Mouse (Mus musculus) intestine, embryonic 16.5 days (tissue): ENCODE results near the gene Carmil2. TPM values are rescaled to one million over a fixed set of nuclear protein-coding genes. Genes with fewer than 3 reads are reported as not detected.

Source experiments
- ATAC-seq: fragments of 200-750 bp; cut with Nextera tagmentation; 2 replicates; pipeline ENCODE4 v1.8.0; 2017; ENCODE audit warnings: moderate TSS enrichment, moderate library complexity
- H3K27ac ChIP-seq: fragments of 300-500 bp; sonication (generic); 2 replicates; pipeline ENCODE4 v1.5.1; 2014; ENCODE audit warnings: mild to moderate bottlenecking, low read length
- H3K27me3 ChIP-seq: fragments of 300-500 bp; sonication (generic); replicated peaks from 2 replicates; pipeline ENCODE4 v1.6.1; 2014; ENCODE audit warnings: low read length, control low read depth, mixed read lengths; ENCODE audit not compliant: control insufficient read depth, insufficient read depth
- H3K36me3 ChIP-seq: fragments of 300-500 bp; sonication (generic); 2 replicates; pipeline ENCODE4 v1.6.1; 2014; ENCODE audit warnings: low read length, control low read depth; ENCODE audit not compliant: control insufficient read depth, insufficient read depth
- H3K4me1 ChIP-seq: fragments of 300-500 bp; sonication (generic); 2 replicates; pipeline ENCODE4 v1.6.1; 2014; ENCODE audit warnings: low read length, control low read depth, mixed read lengths; ENCODE audit not compliant: control insufficient read depth, insufficient read depth
- H3K4me2 ChIP-seq: fragments of 300-500 bp; sonication (generic); 2 replicates; pipeline ENCODE4 v1.6.1; 2014; ENCODE audit warnings: low read depth, low read length, control low read depth
- H3K4me3 ChIP-seq: fragments of 300-500 bp; sonication (generic); 2 replicates; pipeline ENCODE4 v1.5.1; 2014; ENCODE audit warnings: mild to moderate bottlenecking, low read length
- H3K9ac ChIP-seq: fragments of 300-500 bp; sonication (generic); 2 replicates; pipeline ENCODE4 v1.6.1; 2014; ENCODE audit warnings: low read depth, low read length
- H3K9me3 ChIP-seq: fragments of 300-500 bp; sonication (generic); 2 replicates; pipeline ENCODE4 v1.6.1; 2016; ENCODE audit warnings: low read length, control low read depth; ENCODE audit not compliant: control insufficient read depth
- WGBS: fragments of 180-500 bp; shearing (Covaris S2); extraction: QIAGEN DNeasy Blood & Tissue Kit; methylation state at CpG from one replicate; pipeline ENCODE4 v1.1.7; 2014; 5-methylcytosine and 5-hydroxymethylcytosine counted together
- polyA plus RNA-seq: library from polyadenylated mRNA; unstranded; fragments of >200 nt; fragmentation: Nextera tagmentation; extraction: Ambion mirVana; gene quantifications from 2 replicates; pipeline ENCODE4 v1.2.1, GENCODE M21; 2015

The Carmil2 gene
- polyA plus RNA-seq, 1 experiment from 2014 or later, result 0.79 TPM

DNA sequence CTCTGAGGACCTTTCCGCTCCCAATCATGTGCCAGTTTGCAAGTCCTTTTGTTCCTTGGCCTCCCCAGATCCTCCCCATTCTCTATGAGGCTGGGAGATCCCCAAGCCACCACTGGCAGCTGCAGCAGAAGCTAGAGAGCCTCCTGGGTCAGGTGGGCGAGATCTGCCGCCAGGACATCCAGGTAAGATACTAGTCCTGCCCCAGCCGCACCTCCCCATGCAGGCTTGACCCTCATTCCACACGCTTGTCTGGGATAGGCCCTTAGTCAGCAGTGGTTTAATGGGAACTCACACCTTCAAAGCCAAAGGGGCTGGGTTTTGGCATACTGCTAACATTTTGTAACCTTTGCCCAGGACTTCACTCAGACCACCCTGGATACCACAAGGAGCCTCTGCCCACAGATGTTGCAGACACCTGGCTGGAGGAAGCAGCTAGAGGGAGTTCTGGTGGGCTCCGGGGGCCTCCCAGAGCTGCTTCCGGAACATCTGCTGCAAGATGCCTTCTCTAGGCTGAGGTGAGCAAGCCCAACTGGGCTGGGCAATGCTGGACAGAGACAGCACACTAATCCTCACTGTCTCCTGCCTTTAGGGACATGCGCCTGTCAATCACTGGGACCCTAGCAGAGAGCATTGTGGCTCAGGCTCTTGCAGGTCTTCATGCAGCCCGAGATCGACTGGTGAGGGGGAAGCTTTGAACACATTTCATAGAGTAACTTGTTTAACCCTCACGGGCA, 6.5 kb downstream of the Carmil2 start:
- ATAC-seq, result no peak
- H3K9ac ChIP-seq, result no peak overlapping the region
- no peak overlapping the region for H3K4me2 ChIP-seq
- H3K4me1 ChIP-seq, result peaks cover 6% of the 10 kb centered on the region
- H3K27me3 ChIP-seq, result no peaks in the 10 kb centered on the region
- WGBS, result 94% methylated on average over 11 of the region's 11 CpGs
- no peak overlapping the region for H3K4me3 ChIP-seq
- H3K9me3 ChIP-seq, result no peaks in the 10 kb centered on the region
- no peak overlapping the region for H3K27ac ChIP-seq
- 0 out of 2 replicates have a peak, but pooled peaks cover 3% of the 10 kb centered on the region for H3K36me3 ChIP-seq

DNA sequence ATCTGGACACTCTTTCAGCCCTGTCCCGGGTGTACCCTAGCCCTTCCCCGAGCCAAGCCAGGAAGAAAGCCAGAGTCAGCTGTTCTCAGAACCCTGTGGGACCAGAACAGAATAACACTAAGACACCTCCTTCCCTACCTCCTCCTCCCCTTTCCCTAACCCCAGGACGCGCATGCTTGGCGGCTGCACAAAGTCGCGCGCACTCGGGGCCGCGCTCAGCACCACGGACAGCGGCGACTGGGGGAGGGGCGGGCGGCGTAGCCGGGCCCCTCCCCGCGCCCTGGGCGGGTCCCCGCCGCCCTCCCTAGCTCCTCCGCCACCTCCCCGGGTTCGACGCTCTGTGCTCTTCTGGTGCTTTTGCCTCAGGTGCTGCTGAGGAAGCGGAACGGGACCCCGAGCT, 7.6 kb downstream of the Carmil2 start:
- Histone ChIP-seq H3K4me2 (peak overlapping the region; percentile 99), H3K27me3 (no peaks in the 10 kb centered on the region), H3K9ac (peak overlapping the region; percentile 58), H3K4me3 (peak overlapping the region; percentile 53), H3K36me3 (0 out of 2 replicates have a peak, but pooled peaks cover 4% of the 10 kb centered on the region), H3K4me1 (peaks cover 6% of the 10 kb centered on the region), H3K27ac (no peak overlapping the region), H3K9me3 (no peaks in the 10 kb centered on the region)
- ATAC-seq, result peak; percentile 59
- WGBS, result 6% methylated on average over 29 of the region's 30 CpGs

DNA sequence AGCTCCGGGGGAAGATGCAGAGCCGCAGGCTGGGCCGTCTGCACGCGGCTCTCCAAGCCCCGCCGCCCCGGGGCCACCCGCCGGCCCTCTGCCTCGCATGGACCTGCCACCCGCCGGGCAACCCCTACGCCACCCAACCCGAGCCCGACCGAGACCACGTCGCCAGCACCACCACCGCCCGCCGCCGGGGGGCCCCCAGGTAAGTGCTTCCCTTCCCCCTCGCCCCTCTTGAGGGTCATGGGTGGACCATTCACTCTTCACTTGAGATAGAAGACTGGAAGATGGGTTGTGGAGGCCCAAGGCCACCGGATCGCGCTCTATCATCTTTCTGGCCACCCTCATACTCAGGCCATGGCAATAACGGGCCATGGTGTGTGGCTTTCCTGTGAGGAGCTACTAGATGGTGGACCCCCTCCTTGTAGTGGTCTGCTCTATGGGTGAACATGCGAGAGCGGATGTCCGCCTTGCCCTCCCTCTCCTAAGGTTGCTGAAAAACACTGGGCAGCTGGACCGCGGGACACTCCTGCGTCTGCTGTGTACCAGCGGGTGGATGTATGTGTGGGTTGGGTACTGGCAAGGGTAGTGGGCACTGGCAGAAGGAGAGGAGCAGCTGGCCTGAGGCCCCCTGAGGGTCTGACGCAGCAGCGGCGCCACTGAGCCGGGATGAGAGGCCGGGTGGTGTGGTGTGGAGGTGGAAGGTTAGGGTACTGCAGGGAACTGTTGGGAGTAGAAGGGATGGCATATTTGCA, 8.2 kb downstream of the Carmil2 start:
- Histone ChIP-seq H3K36me3 (0 out of 2 replicates have a peak, but pooled peaks cover 4% of the 10 kb centered on the region), H3K4me2 (peak overlapping the region; percentile 99), H3K4me3 (peak overlapping the region; percentile 53), H3K27me3 (no peaks in the 10 kb centered on the region), H3K4me1 (peaks cover 6% of the 10 kb centered on the region), H3K9me3 (no peaks in the 10 kb centered on the region), H3K9ac (peak overlapping the region; percentile 58), H3K27ac (no peak overlapping the region)
- ATAC-seq, result peak; percentile 24
- WGBS, result 13% methylated on average over 32 of the region's 40 CpGs

DNA sequence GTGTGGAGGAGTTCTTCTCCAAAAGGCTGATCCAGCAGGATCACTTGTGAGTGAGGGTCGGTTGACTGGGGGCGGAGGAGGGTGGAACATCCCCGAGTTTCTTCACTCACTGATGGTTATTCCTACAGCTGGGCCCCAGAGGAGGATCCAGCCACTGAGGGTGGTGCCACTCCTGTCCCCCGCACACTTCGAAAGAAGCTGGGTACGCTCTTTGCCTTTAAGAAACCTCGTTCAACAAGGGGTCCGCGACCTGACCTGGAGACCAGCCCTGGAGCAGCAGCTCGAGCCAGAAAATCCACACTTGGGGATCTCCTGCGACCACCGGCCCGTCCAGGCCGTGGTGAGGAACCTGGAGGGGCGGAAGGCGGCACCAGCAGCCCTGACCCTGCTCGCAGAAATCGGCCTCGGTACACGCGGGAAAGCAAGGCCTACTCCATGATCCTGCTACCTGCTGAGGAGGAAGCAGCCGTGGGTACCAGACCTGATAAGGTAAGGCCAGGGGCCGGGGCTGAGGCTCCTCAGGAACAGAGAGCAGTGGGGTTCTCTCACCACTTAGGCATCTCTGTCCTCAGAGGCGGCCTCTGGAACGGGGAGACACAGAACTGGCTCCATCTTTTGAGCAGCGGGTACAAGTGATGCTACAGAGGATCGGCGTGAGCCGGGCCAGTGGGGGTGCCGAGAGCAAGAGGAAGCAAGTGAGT, 9.2 kb downstream of the Carmil2 start:
- H3K4me3 ChIP-seq, result no peak overlapping the region
- peaks cover 13% of the 10 kb centered on the region for H3K4me1 ChIP-seq
- H3K36me3 ChIP-seq, result 0 out of 2 replicates have a peak, but pooled peaks cover 4% of the 10 kb centered on the region
- H3K27me3 ChIP-seq, result no peaks in the 10 kb centered on the region
- 82% methylated on average over 30 of the region's 30 CpGs for WGBS
- no peak for ATAC-seq
- H3K27ac ChIP-seq, result no peak overlapping the region
- no peak overlapping the region for H3K4me2 ChIP-seq
- no peak overlapping the region for H3K9ac ChIP-seq
- H3K9me3 ChIP-seq, result no peaks in the 10 kb centered on the region

DNA sequence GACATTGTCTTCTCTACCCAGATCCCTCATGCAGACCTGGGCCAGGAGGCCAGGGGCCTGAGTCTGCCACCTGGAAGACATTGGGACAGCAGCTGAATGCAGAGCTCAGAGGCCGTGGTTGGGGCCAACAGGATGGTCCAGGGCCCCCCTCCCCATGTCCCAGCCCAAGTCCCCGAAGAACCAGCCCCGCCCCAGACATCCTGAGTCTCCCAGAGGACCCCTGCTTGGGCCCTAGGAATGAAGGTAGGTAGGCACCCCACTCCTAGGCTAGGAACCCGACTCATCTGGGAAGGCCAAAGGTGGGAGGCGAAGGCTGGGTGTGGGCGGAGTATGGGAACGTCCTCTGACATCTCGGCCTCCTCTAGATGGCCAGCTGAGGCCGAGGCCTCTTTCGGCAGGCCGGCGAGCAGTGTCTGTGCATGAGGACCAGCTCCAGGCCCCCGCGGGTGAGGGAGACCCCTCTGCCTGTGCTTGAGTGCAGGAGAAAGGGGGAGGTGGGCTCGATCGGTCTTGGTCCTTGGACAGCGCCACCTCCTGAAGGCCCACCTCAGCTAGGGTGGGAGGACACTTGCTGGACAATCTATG, 11.2 kb downstream of the Carmil2 start:
- H3K9ac ChIP-seq, result no peak overlapping the region
- 89% methylated on average over 17 of the region's 17 CpGs for WGBS
- no peak overlapping the region for H3K4me3 ChIP-seq
- H3K36me3 ChIP-seq, result 0 out of 2 replicates have a peak, but pooled peaks cover 4% of the 10 kb centered on the region
- H3K27me3 ChIP-seq, result no peaks in the 10 kb centered on the region
- H3K9me3 ChIP-seq, result no peaks in the 10 kb centered on the region
- H3K4me2 ChIP-seq, result no peak overlapping the region
- H3K4me1 ChIP-seq, result peaks cover 20% of the 10 kb centered on the region
- no peak for ATAC-seq
- H3K27ac ChIP-seq, result no peak overlapping the region

DNA sequence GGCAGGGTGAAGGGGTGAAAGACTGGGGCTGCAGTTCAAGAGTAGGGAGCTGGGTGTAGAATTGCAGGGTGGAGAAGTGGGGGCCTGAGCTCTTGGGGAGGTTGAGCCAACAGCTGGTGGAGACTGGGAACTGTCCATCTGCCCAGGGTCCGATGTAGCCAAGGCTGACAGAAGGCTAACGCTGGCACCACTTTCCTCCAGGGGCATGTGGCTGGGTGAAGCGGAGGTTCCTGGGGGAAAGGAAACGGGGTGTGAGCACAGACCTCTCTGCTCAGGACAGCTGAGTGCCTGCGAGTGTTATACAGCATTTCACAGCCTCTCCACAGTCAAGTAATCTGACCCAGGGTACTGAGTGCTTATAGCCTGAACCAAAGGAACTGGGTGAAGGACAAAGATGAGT, 12.7 kb downstream of the Carmil2 start:
- no peak for ATAC-seq
- no peak overlapping the region for H3K4me3 ChIP-seq
- H3K27me3 ChIP-seq, result no peaks in the 10 kb centered on the region
- 91% methylated on average over 5 of the region's 5 CpGs for WGBS
- peaks cover 21% of the 10 kb centered on the region for H3K4me1 ChIP-seq
- H3K27ac ChIP-seq, result no peak overlapping the region
- H3K36me3 ChIP-seq, result 0 out of 2 replicates have a peak, but pooled peaks cover 4% of the 10 kb centered on the region
- no peak overlapping the region for H3K9ac ChIP-seq
- H3K9me3 ChIP-seq, result no peaks in the 10 kb centered on the region
- H3K4me2 ChIP-seq, result no peak overlapping the region

DNA sequence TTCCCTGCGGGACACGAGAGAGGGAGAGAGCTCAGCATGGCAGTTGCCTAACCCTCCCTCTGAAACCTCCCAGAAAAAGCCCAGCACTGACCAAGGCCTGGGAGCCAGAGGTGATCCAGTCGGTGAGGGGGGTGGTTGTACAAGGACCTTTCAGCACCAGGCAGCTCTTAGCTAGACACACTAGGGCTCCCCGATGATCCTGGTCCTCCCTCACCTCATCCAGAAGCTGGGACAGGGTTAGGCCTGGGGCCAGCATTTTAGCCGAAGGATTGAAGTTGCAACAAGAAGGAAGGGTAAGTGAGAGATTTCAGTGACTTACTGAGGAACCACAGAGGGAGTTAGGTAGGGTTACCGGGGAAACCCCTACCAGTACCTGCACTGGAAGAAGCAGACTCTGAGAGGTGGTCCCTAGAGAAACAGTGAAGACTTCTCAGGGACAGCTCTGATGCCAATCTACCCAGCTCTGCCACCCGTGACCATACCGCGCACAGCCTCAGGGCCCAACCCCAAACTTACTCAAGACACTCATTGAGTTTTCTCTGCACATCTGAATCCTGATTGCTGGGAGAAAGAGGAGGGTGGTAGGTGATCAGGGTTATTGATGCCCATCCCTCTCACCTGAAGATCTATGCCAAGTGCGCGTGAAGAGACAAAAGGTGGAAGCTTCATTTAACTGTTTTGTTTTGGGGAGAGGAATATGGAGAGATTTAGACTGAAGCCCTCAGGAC, 13.6 kb downstream of the Carmil2 start:
- Histone ChIP-seq H3K4me2 (peak overlapping the region; percentile 95), H3K27ac (no peak overlapping the region), H3K9ac (peak overlapping the region; percentile 76), H3K4me1 (peaks cover 15% of the 10 kb centered on the region), H3K27me3 (no peaks in the 10 kb centered on the region), H3K9me3 (no peaks in the 10 kb centered on the region), H3K36me3 (0 out of 2 replicates have a peak, but pooled peaks cover 4% of the 10 kb centered on the region), H3K4me3 (peak overlapping the region; percentile 71)
- no peak for ATAC-seq
- 90% methylated on average over 11 of the region's 11 CpGs for WGBS

DNA sequence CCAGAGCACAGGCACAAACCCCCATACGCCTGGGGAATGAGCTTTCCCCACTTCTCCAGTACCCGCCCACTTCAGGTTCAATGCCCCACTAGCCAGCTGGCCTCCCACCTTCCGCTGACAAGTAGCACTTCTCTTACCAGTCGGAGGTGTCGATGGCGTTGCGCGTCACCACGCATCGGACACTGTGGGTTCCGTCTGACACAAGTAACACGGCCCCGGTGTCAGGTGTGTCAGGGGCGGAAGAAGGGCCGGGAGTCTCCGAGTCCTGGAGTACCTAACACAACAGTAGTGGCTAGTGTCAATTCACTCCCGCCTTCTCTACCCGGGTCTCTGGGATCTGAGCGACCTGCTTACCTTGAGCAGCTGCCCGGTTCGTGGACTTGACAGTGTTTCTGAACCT, 14.5 kb downstream of the Carmil2 start:
- Histone ChIP-seq H3K9me3 (no peaks in the 10 kb centered on the region), H3K27ac (peak overlapping the region; percentile 94), H3K27me3 (no peaks in the 10 kb centered on the region), H3K4me2 (peak overlapping the region; percentile 95), H3K4me3 (peak overlapping the region; percentile 71), H3K9ac (peak overlapping the region; percentile 76), H3K36me3 (0 out of 2 replicates have a peak, but pooled peaks cover 4% of the 10 kb centered on the region), H3K4me1 (peaks cover 15% of the 10 kb centered on the region)
- ATAC-seq, result peak; percentile 66
- WGBS, result under 1% methylated on average over 21 of the region's 21 CpGs
